Mouse (Mus musculus): ENCODE results near the gene Slc35b2. TPM values are rescaled to one million over a fixed set of nuclear protein-coding genes. Genes with fewer than 3 reads are reported as not detected.

The Slc35b2 gene
- polyA plus RNA-seq, 1 experiment from 2014 or later, result 127 TPM

DNA sequence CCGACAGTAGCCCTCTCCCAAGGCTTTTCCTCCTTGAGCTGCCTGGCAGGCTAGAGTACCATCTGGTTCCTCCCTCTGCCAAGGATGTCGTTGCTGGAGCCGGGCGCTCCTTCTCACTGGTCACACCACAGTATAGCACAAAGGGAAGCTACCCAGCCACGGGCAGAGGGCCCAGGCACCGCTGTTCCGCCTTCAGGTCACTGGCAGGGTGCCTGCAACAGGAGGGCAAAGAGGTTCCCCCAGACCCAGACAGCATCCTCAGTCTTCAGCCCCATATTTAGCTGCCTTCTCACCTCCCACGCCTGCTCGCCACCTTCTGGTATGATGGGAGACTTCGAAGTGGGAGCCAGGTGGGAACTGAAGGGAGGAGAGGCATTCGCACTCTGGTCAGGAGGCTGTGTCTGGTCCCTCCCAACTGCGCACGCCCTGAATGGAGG is 33.3 kb upstream of the Slc35b2 start:
- H3K4me2 ChIP-seq (replicated peaks), result no peak overlapping the region
- H3K4me1 ChIP-seq, result no peaks in the 10 kb centered on the region
- H3K9me3 ChIP-seq, result no peaks in the 10 kb centered on the region
- WGBS, result 46% methylated on average over 13 of the region's 13 CpGs
- peaks cover 86% of the 10 kb centered on the region for H3K27me3 ChIP-seq
- no peaks in the 10 kb centered on the region for H3K36me3 ChIP-seq
- H3K9ac ChIP-seq, result no peak overlapping the region
- H3K4me3 ChIP-seq, result no peak overlapping the region
- H3K27ac ChIP-seq, result no peak overlapping the region
- ATAC-seq (ENCODE audit: low FRiP score, low read depth), result no peak

DNA sequence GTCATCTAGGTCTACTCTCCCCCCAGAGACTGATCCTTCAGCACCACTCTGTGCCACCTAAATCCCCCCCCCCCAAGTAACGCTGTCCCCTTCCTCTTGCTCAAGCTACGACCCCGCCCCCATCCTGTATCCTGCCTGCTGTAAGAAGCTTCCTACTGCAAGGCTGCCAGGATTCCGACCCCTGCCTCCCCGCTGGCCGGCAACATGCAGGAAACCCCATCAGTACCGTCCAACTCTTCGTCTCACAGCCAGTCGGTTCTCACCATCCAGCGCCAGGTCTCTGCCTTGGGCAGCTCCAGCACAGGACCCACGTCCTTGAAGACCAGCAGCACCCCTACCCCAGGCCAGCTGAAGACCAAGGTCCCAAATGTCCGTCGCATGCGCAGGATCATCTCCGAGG is 30.8 kb upstream of the Slc35b2 start:
- Histone ChIP-seq H3K4me3 (no peak overlapping the region), H3K27me3 (peaks cover 90% of the 10 kb centered on the region), H3K9me3 (no peaks in the 10 kb centered on the region), H3K27ac (no peak overlapping the region), H3K4me1 (no peaks in the 10 kb centered on the region), H3K4me2 (replicated peaks) (no peak overlapping the region), H3K36me3 (no peaks in the 10 kb centered on the region), H3K9ac (no peak overlapping the region)
- 53% methylated on average over 15 of the region's 15 CpGs for WGBS
- no peak for ATAC-seq (ENCODE audit: low FRiP score, low read depth)

DNA sequence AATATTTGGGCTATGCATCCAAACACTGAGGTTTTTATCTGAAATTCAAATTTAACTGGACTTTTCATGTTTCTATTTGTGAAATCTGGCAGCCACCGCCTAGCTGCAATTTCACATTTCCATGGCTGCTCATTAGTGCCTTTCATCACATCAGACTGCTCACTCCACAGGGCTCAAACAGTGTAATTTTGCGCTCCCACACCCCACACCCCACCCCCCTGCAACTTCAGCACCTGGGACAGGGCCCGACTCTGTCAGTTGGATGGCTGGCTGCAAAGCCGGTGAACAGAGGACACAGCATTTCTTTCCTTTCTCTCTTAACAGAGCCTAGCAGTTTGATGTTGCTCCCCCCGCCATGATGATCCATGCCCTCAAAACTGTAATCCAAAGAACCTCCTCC is 27.4 kb upstream of the Slc35b2 start:
- H3K27me3 ChIP-seq, result peaks cover 91% of the 10 kb centered on the region
- H3K4me3 ChIP-seq, result no peak overlapping the region
- H3K36me3 ChIP-seq, result no peaks in the 10 kb centered on the region
- H3K4me1 ChIP-seq, result no peaks in the 10 kb centered on the region
- no peak overlapping the region for H3K9ac ChIP-seq
- ATAC-seq (ENCODE audit: low FRiP score, low read depth), result no peak
- 9% methylated on average over 5 of the region's 5 CpGs for WGBS
- no peaks in the 10 kb centered on the region for H3K9me3 ChIP-seq
- H3K27ac ChIP-seq, result no peak overlapping the region
- H3K4me2 ChIP-seq (replicated peaks), result no peak overlapping the region

DNA sequence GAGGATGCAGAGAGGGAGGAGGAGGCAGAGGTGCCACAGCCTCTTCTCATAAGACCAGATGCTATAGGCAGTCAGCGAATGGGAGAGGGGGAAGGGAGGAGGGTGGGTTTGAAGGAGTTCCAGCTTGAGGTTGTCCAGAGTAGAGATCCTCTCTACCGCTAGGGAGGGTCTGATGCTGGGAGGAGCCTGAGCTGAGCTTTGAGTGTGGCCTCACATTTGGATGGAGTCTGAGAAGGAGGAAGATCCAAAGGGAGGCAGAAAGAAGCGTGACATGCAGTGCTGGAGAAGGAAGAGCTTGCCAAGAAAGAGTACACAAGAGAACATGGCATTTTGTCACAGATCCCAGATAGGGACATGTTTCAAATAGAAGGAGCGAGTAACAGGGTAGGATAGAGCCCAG is 25.3 kb upstream of the Slc35b2 start:
- H3K27ac ChIP-seq, result no peak overlapping the region
- H3K4me1 ChIP-seq, result no peaks in the 10 kb centered on the region
- H3K9me3 ChIP-seq, result no peaks in the 10 kb centered on the region
- 62% methylated on average over 4 of the region's 4 CpGs for WGBS
- H3K36me3 ChIP-seq, result no peaks in the 10 kb centered on the region
- ATAC-seq (ENCODE audit: low FRiP score, low read depth), result no peak
- H3K9ac ChIP-seq, result no peak overlapping the region
- H3K27me3 ChIP-seq, result peaks cover 91% of the 10 kb centered on the region
- H3K4me2 ChIP-seq (replicated peaks), result no peak overlapping the region
- no peak overlapping the region for H3K4me3 ChIP-seq

DNA sequence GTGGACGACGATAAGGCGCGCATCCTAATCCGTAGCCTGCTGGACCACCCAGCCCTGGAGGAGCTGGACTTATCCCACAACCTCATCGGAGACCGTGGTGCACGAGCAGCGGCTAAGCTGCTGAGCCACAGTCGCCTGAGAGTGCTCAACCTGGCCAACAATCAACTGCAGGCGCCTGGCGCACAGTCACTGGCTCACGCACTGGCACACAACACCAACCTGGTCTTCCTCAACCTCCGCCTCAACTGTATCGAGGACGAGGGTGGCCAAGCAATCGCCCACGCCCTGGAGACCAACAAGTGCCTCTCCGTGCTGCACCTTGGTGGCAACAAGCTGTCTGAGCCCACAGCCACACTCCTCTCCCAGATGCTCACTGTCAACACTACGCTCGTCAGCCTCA is 24.0 kb upstream of the Slc35b2 start:
- Histone ChIP-seq H3K4me3 (no peak overlapping the region), H3K9me3 (no peaks in the 10 kb centered on the region), H3K4me2 (replicated peaks) (no peak overlapping the region), H3K27ac (no peak overlapping the region), H3K9ac (no peak overlapping the region), H3K4me1 (peaks cover 9% of the 10 kb centered on the region), H3K27me3 (peaks cover 95% of the 10 kb centered on the region), H3K36me3 (peaks cover 4% of the 10 kb centered on the region; the same call in 1 of the 2 replicates)
- ATAC-seq (ENCODE audit: low FRiP score, low read depth), result no peak
- WGBS, result 78% methylated on average over 21 of the region's 21 CpGs

DNA sequence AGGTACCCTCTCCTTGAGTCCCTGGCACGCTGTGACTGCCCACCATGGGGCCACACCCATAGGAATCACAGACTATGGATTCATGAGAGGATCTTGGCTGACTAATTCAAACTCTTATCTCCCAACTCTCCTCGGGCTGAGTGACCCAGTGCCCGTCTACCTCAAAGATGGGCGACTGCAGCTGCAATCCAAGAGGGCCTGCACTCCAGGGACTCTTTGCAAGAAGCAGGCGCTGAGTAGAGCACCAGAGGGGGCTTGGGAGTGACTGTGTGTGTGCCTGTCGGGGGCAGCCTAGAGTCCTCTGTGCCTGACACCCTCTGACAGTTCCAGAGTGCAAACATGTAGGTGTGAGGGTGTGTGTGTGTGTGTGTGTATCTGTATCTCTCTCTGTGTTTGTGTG is 21.5 kb upstream of the Slc35b2 start:
- Histone ChIP-seq H3K36me3 (peaks cover 21% of the 10 kb centered on the region), H3K27ac (no peak overlapping the region), H3K9me3 (no peaks in the 10 kb centered on the region), H3K27me3 (peaks cover 95% of the 10 kb centered on the region), H3K4me3 (no peak overlapping the region), H3K9ac (no peak overlapping the region), H3K4me2 (replicated peaks) (no peak overlapping the region), H3K4me1 (peaks cover 20% of the 10 kb centered on the region)
- no peak for ATAC-seq (ENCODE audit: low FRiP score, low read depth)
- 35% methylated on average over 6 of the region's 6 CpGs for WGBS

DNA sequence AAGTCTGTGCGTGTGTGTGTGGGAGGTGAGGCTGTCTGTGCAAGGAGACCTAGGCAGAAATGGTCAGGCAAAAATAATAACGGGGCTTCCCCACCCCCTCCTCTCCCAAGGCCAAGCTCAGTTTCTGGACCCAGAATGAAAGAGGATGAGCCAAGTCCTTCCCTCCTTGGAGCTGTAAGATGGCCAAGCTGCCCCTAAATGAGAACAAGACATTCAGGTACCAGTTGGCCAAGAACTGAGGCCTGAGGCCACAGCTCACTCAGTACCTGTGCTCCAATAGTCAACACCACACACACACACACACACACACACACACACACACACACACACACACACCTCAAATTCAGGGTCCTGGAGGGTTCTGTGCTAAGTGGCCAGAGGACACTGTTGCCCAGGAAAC is 21.0 kb upstream of the Slc35b2 start:
- no peak overlapping the region for H3K4me2 ChIP-seq (replicated peaks)
- H3K9me3 ChIP-seq, result no peaks in the 10 kb centered on the region
- H3K36me3 ChIP-seq, result peaks cover 21% of the 10 kb centered on the region
- peaks cover 99% of the 10 kb centered on the region for H3K27me3 ChIP-seq
- no peak overlapping the region for H3K27ac ChIP-seq
- no peak overlapping the region for H3K9ac ChIP-seq
- WGBS, result 78% methylated on average over 2 of the region's 2 CpGs
- H3K4me3 ChIP-seq, result no peak overlapping the region
- peaks cover 20% of the 10 kb centered on the region for H3K4me1 ChIP-seq
- no peak for ATAC-seq (ENCODE audit: low FRiP score, low read depth)

DNA sequence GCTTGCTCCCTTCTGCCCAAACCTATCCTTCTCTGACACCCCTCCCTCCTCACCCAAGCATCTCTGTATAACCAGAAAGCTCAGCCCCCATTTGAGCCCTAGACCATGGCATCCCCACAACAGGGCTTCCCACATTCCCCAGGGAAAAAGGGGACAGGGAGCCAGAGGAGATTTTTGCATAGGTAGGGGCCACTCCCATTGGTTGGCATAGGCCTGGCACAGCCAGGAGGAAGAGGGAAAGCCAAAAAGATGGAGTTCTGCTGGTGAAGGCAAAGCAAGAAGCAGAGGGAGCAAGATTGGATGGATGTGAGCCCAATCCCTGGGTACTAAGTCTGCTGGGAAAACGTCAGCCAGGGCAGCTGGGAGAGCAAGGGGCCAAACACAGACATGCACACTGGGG is 20.6 kb upstream of the Slc35b2 start:
- Histone ChIP-seq H3K4me1 (peaks cover 22% of the 10 kb centered on the region), H3K36me3 (peaks cover 21% of the 10 kb centered on the region), H3K4me2 (replicated peaks) (no peak overlapping the region), H3K4me3 (no peak overlapping the region), H3K9ac (no peak overlapping the region), H3K27ac (no peak overlapping the region), H3K27me3 (peaks cover 99% of the 10 kb centered on the region), H3K9me3 (no peaks in the 10 kb centered on the region)
- no peak for ATAC-seq (ENCODE audit: low FRiP score, low read depth)
- 27% methylated on average over 1 of the region's 1 CpGs for WGBS

DNA sequence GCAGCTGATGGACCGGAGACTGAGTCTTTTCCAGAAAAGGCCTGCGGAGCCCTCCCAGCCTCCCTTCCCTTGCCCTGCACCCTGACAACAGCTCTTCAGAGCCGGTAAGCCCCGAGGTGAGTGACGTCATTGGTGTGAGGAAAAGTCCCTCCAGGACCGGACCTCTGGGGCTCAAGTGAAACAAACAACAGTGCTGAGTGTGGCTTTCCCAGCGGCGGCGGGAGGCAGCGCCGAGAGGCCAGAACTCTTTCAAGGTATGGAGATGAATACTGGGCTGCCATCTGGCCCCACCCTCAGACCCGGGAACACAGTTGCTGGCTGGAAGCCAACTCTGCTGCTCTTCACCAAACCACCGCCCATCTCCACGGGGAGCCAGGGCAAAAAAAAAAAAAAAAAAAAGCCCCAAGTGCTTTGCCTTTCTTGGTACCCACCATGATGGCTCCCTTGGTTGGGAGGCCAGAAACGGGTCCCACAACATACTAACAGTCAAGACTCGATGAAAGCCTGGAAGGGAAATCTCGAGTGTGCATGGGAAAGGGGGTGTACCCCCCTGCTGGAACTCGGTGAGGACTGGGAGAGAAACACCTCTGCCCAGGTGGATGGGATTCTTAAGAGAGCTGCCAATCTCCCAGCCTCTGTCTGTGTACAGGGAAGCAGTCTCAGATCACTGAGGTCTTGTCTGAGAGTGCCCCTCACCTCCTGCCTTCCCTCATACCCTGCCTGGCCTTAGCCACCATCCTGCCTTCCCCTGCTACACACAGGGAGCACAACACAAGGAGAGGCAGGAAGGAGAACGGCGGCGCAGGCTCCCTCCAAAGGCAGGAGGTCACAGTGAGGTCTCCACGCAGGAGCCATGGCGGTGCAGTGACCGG is 19.4 kb upstream of the Slc35b2 start:
- no peak for ATAC-seq (ENCODE audit: low FRiP score, low read depth)
- Histone ChIP-seq H3K4me2 (replicated peaks) (peak overlapping the region; percentile 52), H3K27ac (no peak overlapping the region), H3K9me3 (no peaks in the 10 kb centered on the region), H3K4me3 (peak overlapping the region; percentile 29; the same call in 1 of the 2 replicates), H3K4me1 (peaks cover 30% of the 10 kb centered on the region), H3K27me3 (peaks cover 92% of the 10 kb centered on the region), H3K36me3 (peaks cover 21% of the 10 kb centered on the region), H3K9ac (peak overlapping the region; percentile 39; the same call in 1 of the 2 replicates)
- WGBS, result 16% methylated on average over 24 of the region's 24 CpGs

DNA sequence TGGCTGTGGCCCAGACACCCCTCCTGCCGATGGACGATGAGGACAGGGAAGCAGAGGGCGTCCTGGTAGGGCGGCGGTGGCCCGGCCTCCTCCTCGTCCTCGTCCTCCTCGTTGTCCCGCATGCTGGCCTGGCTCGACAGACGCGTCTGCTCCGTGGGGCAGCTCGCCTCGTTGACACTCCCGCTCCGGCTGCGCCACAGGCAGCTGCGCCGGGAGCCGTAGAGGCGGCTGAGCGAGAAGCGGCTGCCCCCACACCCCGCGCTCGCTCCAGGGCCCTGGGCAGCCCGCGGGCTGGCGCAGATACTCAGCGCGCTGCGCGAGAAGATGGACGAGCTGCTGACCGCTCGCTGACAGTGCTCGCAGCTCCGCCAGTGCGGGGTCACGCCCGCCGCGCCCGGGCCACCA is 18.8 kb upstream of the Slc35b2 start:
- H3K4me1 ChIP-seq, result peaks cover 32% of the 10 kb centered on the region
- no peaks in the 10 kb centered on the region for H3K9me3 ChIP-seq
- peaks cover 21% of the 10 kb centered on the region for H3K36me3 ChIP-seq
- peak overlapping the region; percentile 52 for H3K4me2 ChIP-seq (replicated peaks)
- peak overlapping the region; percentile 29 for H3K4me3 ChIP-seq
- no peak overlapping the region for H3K27ac ChIP-seq
- 10% methylated on average over 46 of the region's 46 CpGs for WGBS
- H3K9ac ChIP-seq, result peak overlapping the region; percentile 39; the same call in 1 of the 2 replicates
- no peak for ATAC-seq (ENCODE audit: low FRiP score, low read depth)
- H3K27me3 ChIP-seq, result peaks cover 85% of the 10 kb centered on the region

DNA sequence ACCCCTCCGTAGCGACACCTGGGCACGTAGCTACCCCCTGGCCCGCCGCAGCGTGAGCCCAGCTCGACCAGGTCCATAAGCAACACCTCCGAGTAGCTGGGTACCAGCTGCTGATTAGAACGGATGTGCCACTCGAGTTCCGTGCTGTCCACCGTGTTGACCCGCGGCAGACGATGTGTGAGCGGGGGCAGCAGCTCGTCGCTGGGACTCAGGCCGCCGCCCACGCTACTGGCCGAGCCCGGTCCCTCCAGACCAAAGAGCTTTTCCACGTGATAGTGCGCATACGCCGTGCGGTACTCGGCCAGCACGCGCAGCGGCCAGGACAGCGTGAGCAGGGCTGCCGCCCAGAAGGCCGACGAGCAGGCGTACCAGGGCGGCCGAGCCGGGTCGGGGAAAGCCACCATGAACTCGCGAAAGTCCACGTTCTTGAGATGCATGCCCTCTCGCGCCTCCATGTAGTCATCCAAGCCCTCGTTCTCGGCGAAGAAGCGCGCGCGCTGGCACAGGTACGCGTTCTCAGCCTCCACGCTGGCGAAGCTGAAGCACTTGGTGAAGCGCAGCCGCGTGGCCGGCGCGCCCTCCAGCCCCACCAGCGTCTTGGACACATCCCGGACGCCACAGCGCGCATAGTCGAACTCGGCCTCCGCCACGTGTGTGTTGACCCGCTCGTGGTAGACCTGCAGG is 18.3 kb upstream of the Slc35b2 start:
- no peak for ATAC-seq (ENCODE audit: low FRiP score, low read depth)
- Histone ChIP-seq H3K27me3 (peaks cover 81% of the 10 kb centered on the region), H3K9me3 (no peaks in the 10 kb centered on the region), H3K4me2 (replicated peaks) (peak overlapping the region; percentile 52), H3K4me3 (peak overlapping the region; percentile 29), H3K9ac (peak overlapping the region; percentile 39; the same call in 1 of the 2 replicates), H3K36me3 (peaks cover 21% of the 10 kb centered on the region), H3K4me1 (peaks cover 38% of the 10 kb centered on the region), H3K27ac (no peak overlapping the region)
- WGBS, result 12% methylated on average over 73 of the region's 74 CpGs

DNA sequence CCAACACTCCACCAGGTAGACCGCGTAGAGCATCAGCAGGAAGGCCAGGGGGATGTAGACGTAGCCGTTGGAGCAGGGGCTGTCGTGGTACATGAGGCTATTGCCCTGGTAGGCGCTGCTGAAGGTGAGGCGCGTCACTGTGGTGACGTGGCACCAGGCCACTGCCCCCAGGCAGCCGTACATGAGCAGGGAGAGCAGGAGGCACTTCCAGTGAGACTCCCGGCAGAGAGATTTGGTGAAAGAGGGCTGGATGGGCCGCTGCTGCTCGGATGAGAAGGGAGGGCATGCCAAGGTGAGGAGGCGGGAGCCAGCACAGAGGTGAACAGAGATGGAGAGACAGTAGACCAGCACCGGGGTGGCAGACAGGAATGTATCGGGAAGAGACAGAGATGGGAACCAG is 16.7 kb upstream of the Slc35b2 start:
- H3K36me3 ChIP-seq, result peaks cover 21% of the 10 kb centered on the region
- H3K9me3 ChIP-seq, result no peaks in the 10 kb centered on the region
- H3K9ac ChIP-seq, result no peak overlapping the region
- H3K4me1 ChIP-seq, result peaks cover 39% of the 10 kb centered on the region
- no peak overlapping the region for H3K27ac ChIP-seq
- 68% methylated on average over 16 of the region's 16 CpGs for WGBS
- H3K4me2 ChIP-seq (replicated peaks), result no peak overlapping the region
- H3K27me3 ChIP-seq, result peaks cover 77% of the 10 kb centered on the region
- ATAC-seq (ENCODE audit: low FRiP score, low read depth), result no peak
- H3K4me3 ChIP-seq, result no peak overlapping the region
